Mouse (Mus musculus): ENCODE data around the gene Eva1b. TPM values are rescaled to one million over a fixed set of nuclear protein-coding genes. Genes with fewer than 3 reads are reported as not detected.

Eva1b gene
- polyA plus RNA-seq, 1 experiment from 2014 or later, result 13.0 TPM

DNA sequence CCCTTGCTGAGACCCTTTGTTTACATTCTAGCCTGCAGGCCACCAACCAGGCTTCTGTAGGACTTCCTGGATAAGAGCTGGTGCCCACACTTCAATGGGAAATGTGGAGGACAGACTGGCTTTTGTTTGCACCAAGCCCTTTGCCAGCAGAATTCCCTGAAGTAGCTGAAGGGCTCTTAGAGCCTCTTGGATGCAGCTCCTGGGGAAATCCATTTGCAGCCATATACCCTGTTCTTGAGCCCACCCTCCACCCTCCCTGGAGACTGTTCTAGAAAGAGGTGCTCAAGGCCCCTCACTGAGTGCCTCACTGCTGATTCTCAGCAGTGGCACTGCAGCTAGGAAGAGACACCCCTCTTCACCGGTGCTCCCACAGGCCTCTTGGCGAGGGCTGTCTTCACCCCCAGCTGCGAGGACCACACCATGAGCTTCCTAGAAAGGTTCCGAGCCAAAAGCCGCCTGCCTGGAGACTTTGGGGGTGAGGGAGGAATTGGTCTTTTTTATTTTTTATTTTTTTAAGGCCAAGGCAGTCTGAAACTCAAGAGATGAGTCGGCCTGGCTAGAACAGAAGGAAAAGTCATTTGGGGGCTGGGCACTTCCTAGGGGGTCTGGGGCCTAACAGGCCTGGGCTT, 14.8 kb upstream of the Eva1b start:
- 75% methylated on average over 6 of the region's 6 CpGs for WGBS (ENCODE audit: insufficient replicate concordance)
- no peak overlapping the region for H3K9ac ChIP-seq (ENCODE audit: low read depth, low read length)
- H3K27ac ChIP-seq (ENCODE audit: low read length), result no peak overlapping the region
- peaks cover 12% of the 10 kb centered on the region for H3K36me3 ChIP-seq (ENCODE audit: control insufficient read depth, insufficient read depth)
- ATAC-seq (ENCODE audit: low read depth), result no peak
- no peaks in the 10 kb centered on the region for H3K27me3 ChIP-seq (ENCODE audit: control insufficient read depth, insufficient read depth, low read depth, low read length)
- H3K4me2 ChIP-seq (ENCODE audit: low read depth, low read length), result no peak overlapping the region
- H3K4me1 ChIP-seq (ENCODE audit: control insufficient read depth, low read depth, low read length), result no peaks in the 10 kb centered on the region; the same call in 1 of the 2 replicates
- no peaks in the 10 kb centered on the region for H3K9me3 ChIP-seq (replicated peaks; ENCODE audit: control insufficient read depth, low read length)
- no peak overlapping the region for H3K4me3 ChIP-seq (ENCODE audit: low read depth, low read length)

DNA sequence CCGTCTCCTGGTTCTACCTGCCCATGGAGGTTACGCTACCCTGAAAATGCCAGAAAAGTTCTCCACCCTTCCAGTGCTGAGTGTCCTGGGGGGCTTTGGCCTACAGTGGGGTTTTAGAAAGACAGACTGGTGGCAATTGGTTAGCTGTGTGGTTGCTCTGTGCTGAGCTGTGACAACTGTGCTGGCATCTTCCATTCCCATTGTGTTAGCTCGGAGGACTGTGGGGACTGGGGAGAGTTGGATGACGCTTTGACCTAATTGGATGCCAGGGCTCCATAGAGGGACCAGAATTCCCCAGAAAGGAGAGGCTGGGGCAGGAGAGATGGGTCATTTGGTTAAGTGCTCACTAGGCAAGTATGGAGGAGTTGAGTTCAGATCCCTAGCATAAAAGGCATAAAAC, 13.3 kb upstream of the Eva1b start:
- WGBS (ENCODE audit: insufficient replicate concordance), result 85% methylated on average over 4 of the region's 4 CpGs
- Histone ChIP-seq H3K4me3 (ENCODE audit: low read depth, low read length) (no peak overlapping the region), H3K27ac (ENCODE audit: low read length) (no peak overlapping the region), H3K4me2 (ENCODE audit: low read depth, low read length) (no peak overlapping the region), H3K27me3 (ENCODE audit: control insufficient read depth, insufficient read depth, low read depth, low read length) (no peaks in the 10 kb centered on the region), H3K9me3 (replicated peaks; ENCODE audit: control insufficient read depth, low read length) (no peaks in the 10 kb centered on the region), H3K9ac (ENCODE audit: low read depth, low read length) (no peak overlapping the region), H3K36me3 (ENCODE audit: control insufficient read depth, insufficient read depth) (peaks cover 7% of the 10 kb centered on the region), H3K4me1 (ENCODE audit: control insufficient read depth, low read depth, low read length) (no peaks in the 10 kb centered on the region; the same call in 1 of the 2 replicates)
- ATAC-seq (ENCODE audit: low read depth), result no peak

DNA sequence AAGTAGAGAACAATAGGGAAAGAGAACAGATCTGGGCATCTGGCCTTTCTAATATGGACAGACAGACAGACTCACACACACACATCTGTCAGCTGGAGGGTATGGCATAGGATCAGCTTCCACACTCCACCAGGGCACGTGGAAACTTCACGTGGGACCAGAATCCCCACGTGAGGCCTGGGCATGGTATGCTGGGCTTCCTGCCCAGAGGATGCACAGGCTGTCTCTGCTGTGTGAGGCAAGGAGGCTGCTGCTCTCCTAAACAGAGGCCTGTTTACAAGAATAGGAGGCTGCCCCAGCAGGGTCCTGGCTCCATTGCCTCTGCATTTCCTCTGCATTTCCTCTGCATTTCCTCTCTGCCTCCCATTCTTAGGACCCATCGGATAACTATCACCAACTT, 12.9 kb upstream of the Eva1b start:
- ATAC-seq (ENCODE audit: low read depth), result no peak
- no peak overlapping the region for H3K9ac ChIP-seq (ENCODE audit: low read depth, low read length)
- no peaks in the 10 kb centered on the region for H3K9me3 ChIP-seq (replicated peaks; ENCODE audit: control insufficient read depth, low read length)
- no peak overlapping the region for H3K27ac ChIP-seq (ENCODE audit: low read length)
- no peak overlapping the region for H3K4me3 ChIP-seq (ENCODE audit: low read depth, low read length)
- 68% methylated on average over 4 of the region's 4 CpGs for WGBS (ENCODE audit: insufficient replicate concordance)
- H3K4me1 ChIP-seq (ENCODE audit: control insufficient read depth, low read depth, low read length), result no peaks in the 10 kb centered on the region; the same call in 1 of the 2 replicates
- no peak overlapping the region for H3K4me2 ChIP-seq (ENCODE audit: low read depth, low read length)
- no peaks in the 10 kb centered on the region for H3K27me3 ChIP-seq (ENCODE audit: control insufficient read depth, insufficient read depth, low read depth, low read length)
- peaks cover 7% of the 10 kb centered on the region for H3K36me3 ChIP-seq (ENCODE audit: control insufficient read depth, insufficient read depth)

DNA sequence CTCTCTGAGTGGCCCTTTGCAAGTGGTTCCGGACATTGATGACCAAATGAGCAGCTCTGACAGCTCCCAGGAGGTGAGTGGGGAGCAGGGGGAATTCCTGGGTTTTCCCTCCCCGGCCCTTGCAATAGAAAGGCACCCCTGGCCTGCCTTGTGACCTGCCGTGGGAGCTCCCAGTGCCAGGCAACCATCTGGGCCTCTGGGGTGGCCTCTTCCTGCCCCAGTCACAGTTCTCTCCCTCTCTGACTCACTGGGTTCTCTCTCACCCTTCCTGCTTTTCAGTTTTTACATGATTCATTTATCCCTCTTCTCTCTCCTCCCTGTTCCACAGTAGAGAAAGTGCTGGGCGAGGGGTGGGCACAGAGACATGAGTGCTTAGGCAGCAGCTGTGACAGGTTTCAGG, 9.8 kb upstream of the Eva1b start:
- no peak overlapping the region for H3K4me2 ChIP-seq (ENCODE audit: low read depth, low read length)
- H3K9me3 ChIP-seq (replicated peaks; ENCODE audit: control insufficient read depth, low read length), result no peaks in the 10 kb centered on the region
- no peaks in the 10 kb centered on the region for H3K27me3 ChIP-seq (ENCODE audit: control insufficient read depth, insufficient read depth, low read depth, low read length)
- H3K36me3 ChIP-seq (ENCODE audit: control insufficient read depth, insufficient read depth), result peaks cover 6% of the 10 kb centered on the region
- no peak for ATAC-seq (ENCODE audit: low read depth)
- no peak overlapping the region for H3K9ac ChIP-seq (ENCODE audit: low read depth, low read length)
- WGBS (ENCODE audit: insufficient replicate concordance), result 79% methylated on average over 4 of the region's 4 CpGs
- no peaks in the 10 kb centered on the region for H3K4me1 ChIP-seq (ENCODE audit: control insufficient read depth, low read depth, low read length)
- H3K4me3 ChIP-seq (ENCODE audit: low read depth, low read length), result no peak overlapping the region
- H3K27ac ChIP-seq (ENCODE audit: low read length), result no peak overlapping the region

DNA sequence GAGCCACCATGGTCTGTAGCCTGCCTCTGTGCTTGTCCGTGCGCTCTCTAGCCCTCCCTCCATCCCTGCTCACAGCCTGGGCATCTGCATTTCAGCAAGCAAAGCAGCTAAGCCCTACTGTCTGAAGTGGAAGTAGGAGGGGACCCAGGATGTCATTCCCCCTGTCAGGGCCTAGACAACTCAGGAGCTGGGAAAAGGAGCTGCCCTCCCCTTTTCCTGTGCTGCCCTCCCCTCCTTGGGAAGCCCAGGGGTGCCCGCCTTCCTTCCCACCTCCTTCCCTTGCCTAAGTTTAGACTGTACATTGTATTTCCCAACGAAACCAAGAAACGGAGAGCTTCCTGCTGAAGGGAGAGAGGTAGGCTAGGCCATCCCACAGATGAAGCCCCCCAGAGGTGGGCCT, 6.5 kb upstream of the Eva1b start:
- H3K27ac ChIP-seq (ENCODE audit: low read length), result no peak overlapping the region; the same call in 1 of the 2 replicates
- H3K4me3 ChIP-seq (ENCODE audit: low read depth, low read length), result no peak overlapping the region
- no peak overlapping the region for H3K9ac ChIP-seq (ENCODE audit: low read depth, low read length)
- H3K36me3 ChIP-seq (ENCODE audit: control insufficient read depth, insufficient read depth), result peaks cover 6% of the 10 kb centered on the region
- no peaks in the 10 kb centered on the region for H3K4me1 ChIP-seq (ENCODE audit: control insufficient read depth, low read depth, low read length)
- H3K27me3 ChIP-seq (ENCODE audit: control insufficient read depth, insufficient read depth, low read depth, low read length), result no peaks in the 10 kb centered on the region
- no peak for ATAC-seq (ENCODE audit: low read depth)
- no peaks in the 10 kb centered on the region; the same call in 1 of the 2 replicates for H3K9me3 ChIP-seq (replicated peaks; ENCODE audit: control insufficient read depth, low read length)
- WGBS (ENCODE audit: insufficient replicate concordance), result 63% methylated on average over 5 of the region's 5 CpGs
- H3K4me2 ChIP-seq (ENCODE audit: low read depth, low read length), result no peak overlapping the region

DNA sequence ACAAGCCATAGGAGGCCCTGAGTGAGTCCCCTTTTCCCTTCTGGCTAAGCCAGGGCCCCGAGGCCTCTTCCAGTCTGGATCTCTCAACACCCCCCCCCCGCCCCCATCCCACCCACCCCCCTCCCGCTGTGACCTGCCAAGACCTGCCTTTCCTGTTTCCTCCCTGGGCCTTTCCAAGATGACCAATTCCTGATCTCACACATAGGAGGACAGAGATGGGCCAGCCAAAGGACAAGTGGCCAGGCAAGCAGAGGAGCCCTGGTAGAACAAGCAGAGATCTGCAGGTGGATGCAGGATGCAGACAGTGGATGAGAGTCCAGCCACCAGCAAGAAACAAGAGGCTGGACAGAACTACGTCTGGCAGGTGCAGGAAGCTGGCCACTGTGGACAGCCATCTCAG, 2.1 kb upstream of the Eva1b start:
- Histone ChIP-seq H3K36me3 (ENCODE audit: control insufficient read depth, insufficient read depth) (no peaks in the 10 kb centered on the region), H3K4me2 (ENCODE audit: low read depth, low read length) (no peak overlapping the region), H3K9ac (ENCODE audit: low read depth, low read length) (no peak overlapping the region), H3K4me1 (ENCODE audit: control insufficient read depth, low read depth, low read length) (peaks cover 17% of the 10 kb centered on the region), H3K9me3 (replicated peaks; ENCODE audit: control insufficient read depth, low read length) (no peaks in the 10 kb centered on the region; the same call in 1 of the 2 replicates), H3K4me3 (ENCODE audit: low read depth, low read length) (no peak overlapping the region), H3K27me3 (ENCODE audit: control insufficient read depth, insufficient read depth, low read depth, low read length) (peaks cover 27% of the 10 kb centered on the region), H3K27ac (ENCODE audit: low read length) (no peak overlapping the region)
- 41% methylated on average over 4 of the region's 4 CpGs for WGBS (ENCODE audit: insufficient replicate concordance)
- ATAC-seq (ENCODE audit: low read depth), result no peak

DNA sequence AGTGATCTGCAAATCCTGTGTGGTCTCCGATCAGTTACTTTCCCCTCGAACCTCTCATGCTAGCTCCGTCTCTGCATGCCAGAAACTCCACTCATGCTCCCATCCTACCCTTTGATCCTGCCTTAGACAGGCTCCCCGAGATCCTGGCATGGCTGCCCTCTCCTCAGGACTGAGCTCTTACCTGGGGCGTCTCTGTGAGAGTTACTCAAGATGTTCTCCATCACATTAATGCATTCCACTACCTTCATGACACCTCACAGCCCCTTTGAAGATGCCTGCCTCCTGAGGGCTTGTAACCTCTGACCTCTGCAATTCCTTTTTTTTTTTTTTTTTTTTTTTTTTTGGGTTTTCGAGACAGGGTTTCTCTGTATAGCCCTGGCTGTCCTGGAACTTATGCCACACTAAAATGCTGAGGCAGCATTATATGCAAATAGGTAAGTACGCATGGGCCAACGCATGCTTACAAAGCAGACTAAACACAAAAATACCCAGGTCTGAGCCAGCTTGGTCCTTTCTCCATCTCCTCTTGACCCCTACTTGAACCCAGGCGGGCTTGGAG, 491 bp upstream of the Eva1b start:
- H3K36me3 ChIP-seq (ENCODE audit: control insufficient read depth, insufficient read depth), result no peaks in the 10 kb centered on the region
- H3K4me3 ChIP-seq (ENCODE audit: low read depth, low read length), result no peak overlapping the region
- H3K9me3 ChIP-seq (replicated peaks; ENCODE audit: control insufficient read depth, low read length), result no peaks in the 10 kb centered on the region; the same call in 1 of the 2 replicates
- peak overlapping the region; percentile 69 for H3K4me2 ChIP-seq (ENCODE audit: low read depth, low read length)
- no peak for ATAC-seq (ENCODE audit: low read depth)
- H3K27me3 ChIP-seq (ENCODE audit: control insufficient read depth, insufficient read depth, low read depth, low read length), result peaks cover 27% of the 10 kb centered on the region
- H3K9ac ChIP-seq (ENCODE audit: low read depth, low read length), result no peak overlapping the region
- peak overlapping the region; percentile 31; the same call in 1 of the 2 replicates for H3K27ac ChIP-seq (ENCODE audit: low read length)
- H3K4me1 ChIP-seq (ENCODE audit: control insufficient read depth, low read depth, low read length), result peaks cover 19% of the 10 kb centered on the region
- WGBS (ENCODE audit: insufficient replicate concordance), result 51% methylated on average over 9 of the region's 9 CpGs

DNA sequence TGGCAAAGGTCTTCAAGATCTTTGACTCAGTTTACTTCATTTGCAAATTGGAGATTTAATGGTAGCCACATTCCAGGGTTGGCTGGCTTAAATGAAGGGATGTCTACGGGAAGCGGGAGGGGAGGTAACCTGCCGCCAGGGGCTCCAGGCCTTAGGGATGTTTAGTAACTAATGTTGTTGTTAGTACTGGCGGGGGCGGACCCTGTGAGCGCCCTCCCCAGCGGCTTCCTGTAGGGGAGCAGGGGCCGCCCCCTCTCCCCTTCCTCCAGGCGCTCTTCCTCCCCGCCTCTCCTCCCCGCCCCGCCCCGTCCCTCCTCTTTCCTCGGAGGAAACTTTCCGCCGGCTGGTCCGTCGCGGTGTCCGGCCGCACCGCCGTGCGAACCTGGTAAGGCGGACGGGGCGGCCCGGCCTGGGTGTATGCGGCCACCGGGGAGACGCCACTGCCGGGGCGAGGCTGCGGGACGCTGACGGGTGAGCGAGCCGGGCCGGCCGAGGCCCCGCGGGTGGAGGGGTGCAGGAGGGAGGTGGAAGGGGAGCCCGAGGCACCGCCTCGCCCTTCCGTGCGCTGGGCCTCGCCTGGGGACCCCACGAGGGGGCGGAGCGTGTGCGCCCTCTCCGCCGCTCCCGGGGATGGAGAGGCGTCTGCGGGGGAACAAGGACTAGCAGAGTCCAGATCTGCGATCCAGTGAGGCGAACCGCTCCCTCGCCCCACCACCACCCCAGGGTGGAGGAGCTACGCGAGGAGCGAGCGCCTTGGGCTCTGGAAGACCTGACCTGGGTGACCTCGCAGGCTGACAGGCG, 817 bp downstream of the Eva1b start:
- no peaks in the 10 kb centered on the region for H3K36me3 ChIP-seq (ENCODE audit: control insufficient read depth, insufficient read depth)
- peak overlapping the region; percentile 51 for H3K27ac ChIP-seq (ENCODE audit: low read length)
- H3K27me3 ChIP-seq (ENCODE audit: control insufficient read depth, insufficient read depth, low read depth, low read length), result peaks cover 27% of the 10 kb centered on the region
- H3K9me3 ChIP-seq (replicated peaks; ENCODE audit: control insufficient read depth, low read length), result no peaks in the 10 kb centered on the region; the same call in 1 of the 2 replicates
- peak overlapping the region; percentile 58 for H3K4me3 ChIP-seq (ENCODE audit: low read depth, low read length)
- peak; percentile 69 for ATAC-seq (ENCODE audit: low read depth)
- H3K4me2 ChIP-seq (ENCODE audit: low read depth, low read length), result peak overlapping the region; percentile 69
- WGBS (ENCODE audit: insufficient replicate concordance), result under 1% methylated on average over 54 of the region's 67 CpGs
- peaks cover 19% of the 10 kb centered on the region for H3K4me1 ChIP-seq (ENCODE audit: control insufficient read depth, low read depth, low read length)
- H3K9ac ChIP-seq (ENCODE audit: low read depth, low read length), result peak overlapping the region; percentile 50

All from liver, embryonic 16.5 days (tissue).